Mouse (Mus musculus): ENCODE data around the gene Shc1. TPM values are rescaled to one million over a fixed set of nuclear protein-coding genes. Genes with fewer than 3 reads are reported as not detected.

The Shc1 gene
- total and polyA plus RNA-seq, 3 experiments: 23.1 to 40.6 (median 32.3) TPM

GRCm38 (mm10) chr3:89458372-89458964 is 40.2 kb downstream of the Shc1 start:
- no peak overlapping the region for H3K27ac ChIP-seq (ENCODE audit: insufficient read depth, low read depth)
- H3K9ac ChIP-seq (ENCODE audit: insufficient read depth, low read depth): no peak overlapping the region
- no peak overlapping the region for H3K4me2 ChIP-seq (ENCODE audit: insufficient read depth, low read depth, poor library complexity, severe bottlenecking)
- TF ChIP-seq PAX5 (IDR thresholded peaks at IDR 0.05; ENCODE audit: low read length): no peak
- TF ChIP-seq ELF1 (IDR thresholded peaks at IDR 0.05; ENCODE audit: low read depth, low read length): no peak
- peak; percentile 54; the same call in 1 of the 2 replicates for TF ChIP-seq MEF2A (IDR thresholded peaks at IDR 0.05; ENCODE audit: borderline replicate concordance, low read depth, low read length)
- TF ChIP-seq GABPA (IDR thresholded peaks at IDR 0.05; ENCODE audit: insufficient replicate concordance, low read depth, low read length): 0 out of 2 replicates have a peak, but pooled peaks have one; percentile 24
- in situ Hi-C loops (cut with MboI; ENCODE audit: low pct_ligation_motif_present, low pct_unique_long_range_greater_than_20kb, low sequenced_read_pairs) (no loop called here), dilution Hi-C loops (cut with MboI; ENCODE audit: extremely low pct_ligation_motif_present, extremely low pct_unique_long_range_greater_than_20kb, low sequenced_read_pairs) (no loop called here)
- peak overlapping the region in 2 of 3 experiments; percentile 18 to 73 for H3K4me3 ChIP-seq (replicated peaks in 1 of 3; ENCODE audit: low read depth in 2 of 3, low read length in 2 of 3, poor library complexity in 1 of 3)
- H3K9me3 ChIP-seq (replicated peaks; ENCODE audit: low read length): peaks cover 3% of the 10 kb centered on the region
- H3K36me3 ChIP-seq (replicated peaks in 1 of 2; ENCODE audit: control insufficient read depth in 1 of 2, insufficient read depth in 1 of 2, low read length in 1 of 2): peaks cover 0 to 17% of the 10 kb centered on the region in 2 experiments
- no peaks in the 10 kb centered on the region for H3K79me2 ChIP-seq (replicated peaks; ENCODE audit: control insufficient read depth, extremely low read depth, insufficient read depth, poor library complexity, severe bottlenecking)
- no peak for DNase-seq (ENCODE audit: extremely low read depth)
- H3K27me3 ChIP-seq (replicated peaks): no peaks in the 10 kb centered on the region
- H3K4me1 ChIP-seq (ENCODE audit: control insufficient read depth in 1 of 2, insufficient read depth in 2 of 2): peaks cover 5 to 28% of the 10 kb centered on the region in 2 experiments; a peak in 2 of 4 replicates

- Histone ChIP-seq H3K9ac (ENCODE audit: insufficient read depth, low read depth) (peak overlapping the region; percentile 48), H3K36me3 (replicated peaks in 1 of 2; ENCODE audit: control insufficient read depth in 1 of 2, insufficient read depth in 1 of 2, low read length in 1 of 2) (peaks cover 0 to 23% of the 10 kb centered on the region in 2 experiments), H3K27me3 (replicated peaks) (no peaks in the 10 kb centered on the region), H3K79me2 (replicated peaks; ENCODE audit: control insufficient read depth, extremely low read depth, insufficient read depth, poor library complexity, severe bottlenecking) (no peaks in the 10 kb centered on the region), H3K4me3 (replicated peaks in 1 of 3; ENCODE audit: low read depth in 2 of 3, low read length in 2 of 3, poor library complexity in 1 of 3) (peak overlapping the region; percentile 62 to 78 (median 73)), H3K4me1 (ENCODE audit: control insufficient read depth in 1 of 2, insufficient read depth in 2 of 2) (peaks cover 5 to 28% of the 10 kb centered on the region in 2 experiments; a peak in 2 of 4 replicates), H3K9me3 (replicated peaks; ENCODE audit: low read length) (peaks cover 3% of the 10 kb centered on the region), H3K4me2 (ENCODE audit: insufficient read depth, low read depth, poor library complexity, severe bottlenecking) (peak overlapping the region; percentile 17), H3K27ac (ENCODE audit: insufficient read depth, low read depth) (no peak overlapping the region)
- dilution Hi-C loops (cut with MboI; ENCODE audit: extremely low pct_ligation_motif_present, extremely low pct_unique_long_range_greater_than_20kb, low sequenced_read_pairs): no loop called here
- in situ Hi-C loops (cut with MboI; ENCODE audit: low pct_ligation_motif_present, low pct_unique_long_range_greater_than_20kb, low sequenced_read_pairs): no loop called here
- TF ChIP-seq MAFK (IDR thresholded peaks at IDR 0.05; ENCODE audit: insufficient replicate concordance, low read length): no peak
- TF ChIP-seq TBP (conservative IDR thresholded peaks at IDR 0.05; ENCODE audit: low read depth, low read length): 0 out of 2 replicates have a peak, but pooled peaks have one; percentile 52
- TF ChIP-seq MAZ (IDR thresholded peaks at IDR 0.05; ENCODE audit: low read depth, low read length): 0 out of 2 replicates have a peak, but pooled peaks have one; percentile 41
- TF ChIP-seq TCF12 (IDR thresholded peaks at IDR 0.05; ENCODE audit: low read depth, low read length): peak; percentile 48; the same call in 1 of the 2 replicates
- peak; percentile 82 for TF ChIP-seq CHD1 (IDR thresholded peaks at IDR 0.05; ENCODE audit: low read depth, low read length)
- peak; percentile 79 for TF ChIP-seq NELFE (IDR thresholded peaks at IDR 0.05; ENCODE audit: low read depth, low read length)
- peak; percentile 67 for TF ChIP-seq POLR2A (IDR thresholded peaks at IDR 0.05; ENCODE audit: low read depth, low read length)
- TF ChIP-seq SIN3A (IDR thresholded peaks at IDR 0.05; ENCODE audit: low read length): peak; percentile 63; the same call in 1 of the 2 replicates
- TF ChIP-seq E2F4 (IDR thresholded peaks at IDR 0.05; ENCODE audit: insufficient replicate concordance, low read depth, low read length): no peak
- no peak for TF ChIP-seq EP300 (IDR thresholded peaks at IDR 0.05; ENCODE audit: low read length)
- no peak for TF ChIP-seq ETS1 (conservative IDR thresholded peaks at IDR 0.05; ENCODE audit: low read depth, low read length)
- TF ChIP-seq MXI1 (IDR thresholded peaks at IDR 0.05; ENCODE audit: low read depth, low read length): peak; percentile 76
- peak; percentile 40; the same call in 1 of the 2 replicates for TF ChIP-seq MAX (IDR thresholded peaks at IDR 0.05; ENCODE audit: low read length)
- TF ChIP-seq NRF1 (IDR thresholded peaks at IDR 0.05; ENCODE audit: low read depth, low read length): 0 out of 2 replicates have a peak, but pooled peaks have one; percentile 43
- peak; percentile 38; the same call in 1 of the 2 replicates for TF ChIP-seq HCFC1 (IDR thresholded peaks at IDR 0.05; ENCODE audit: low read depth, low read length)
- 0 out of 2 replicates have a peak, but pooled peaks have one; percentile 28 for TF ChIP-seq RCOR1 (conservative IDR thresholded peaks at IDR 0.05; ENCODE audit: low read depth, low read length)
- peak; percentile 92 for DNase-seq (ENCODE audit: extremely low read depth)
Measured at GRCm38 (mm10) chr3:89458965-89459807, 40.9 kb downstream of the Shc1 start.
